Mouse (Mus musculus): ENCODE measurements around the gene Ezr. TPM values are rescaled to one million over a fixed set of nuclear protein-coding genes. Genes with fewer than 3 reads are reported as not detected.

Gene Ezr
- polyA plus RNA-seq, 1 experiment from 2014 or later, result 289 TPM

DNA sequence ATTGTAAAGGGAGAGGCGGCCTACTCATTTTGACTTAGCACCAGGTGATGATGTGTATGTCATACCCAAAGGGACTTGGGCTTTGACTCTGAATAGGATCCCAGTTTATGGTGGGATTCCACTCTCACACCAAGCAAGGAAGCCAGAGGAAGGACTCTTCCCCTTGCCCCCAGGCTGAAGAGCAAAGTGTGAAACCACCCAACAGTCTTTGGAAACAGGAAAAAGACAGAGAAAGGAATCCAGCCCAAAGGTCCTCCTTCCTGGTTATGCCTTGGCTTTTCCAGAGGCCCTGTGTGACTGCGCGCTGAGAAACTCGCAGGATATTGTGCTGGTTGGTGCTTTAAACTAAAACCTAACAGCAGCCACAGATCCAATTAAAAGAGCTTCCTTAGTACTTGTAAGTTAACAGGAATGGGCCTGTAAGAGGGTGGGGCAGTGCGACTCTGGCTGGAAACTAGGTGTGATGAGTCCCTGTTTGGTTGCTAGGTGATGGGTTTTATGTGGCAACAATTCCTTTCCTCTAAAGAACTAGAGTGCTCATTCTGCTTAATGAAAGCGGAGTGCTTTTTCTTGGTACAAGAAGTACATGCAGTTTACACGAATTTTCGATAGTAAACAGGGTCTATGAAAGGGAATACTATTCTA lies 26.1 kb upstream of the Ezr start:
- peak; percentile 72 for DNase-seq (ENCODE audit: low spot score)

DNA sequence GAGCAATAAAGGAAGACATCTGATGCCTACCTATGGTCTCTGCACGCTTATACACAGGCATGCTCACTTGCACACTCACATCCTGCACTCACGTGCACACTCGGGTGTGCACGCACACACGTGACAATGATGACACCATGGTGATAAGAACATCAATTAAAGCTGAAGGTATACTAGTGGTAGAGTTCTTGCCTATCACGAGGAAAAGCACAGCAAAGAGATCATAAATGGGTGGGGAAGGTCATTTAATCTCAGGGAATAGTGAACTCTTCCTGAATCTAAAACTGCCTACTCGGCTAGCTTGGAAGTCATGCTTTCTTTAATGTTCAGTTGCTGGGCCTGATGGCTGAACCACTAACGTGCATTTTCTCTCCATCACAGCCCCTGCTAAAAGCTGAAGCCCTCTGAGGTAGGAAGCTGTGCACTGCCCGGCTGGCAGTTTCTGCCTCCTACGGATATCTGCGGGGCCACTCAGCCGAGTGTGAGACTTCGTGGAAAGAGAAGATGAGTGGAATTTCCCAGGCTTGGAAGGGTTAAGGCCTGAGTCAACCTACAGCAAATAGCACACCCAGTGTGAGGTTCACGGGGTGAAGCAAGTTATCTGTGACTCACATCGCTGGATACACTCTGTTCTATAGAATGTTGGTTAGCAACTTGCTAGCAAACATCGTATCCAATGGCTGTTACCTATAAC lies 25.4 kb upstream of the Ezr start:
- H3K9me3 ChIP-seq (ENCODE audit: control insufficient read depth, low read length), result no peaks in the 10 kb centered on the region
- 58% methylated on average over 16 of the region's 16 CpGs for WGBS
- H3K27me3 ChIP-seq (ENCODE audit: control insufficient read depth, insufficient read depth, low read length), result no peaks in the 10 kb centered on the region
- peaks cover 9% of the 10 kb centered on the region for H3K4me1 ChIP-seq (replicated peaks; ENCODE audit: control insufficient read depth, insufficient read depth)
- H3K4me3 ChIP-seq (ENCODE audit: low read depth, low read length), result no peak overlapping the region
- DNase-seq (ENCODE audit: low spot score) (peak; percentile 79), ATAC-seq (ENCODE audit: low FRiP score, low TSS enrichment) (peak; percentile 92)
- H3K9ac ChIP-seq (ENCODE audit: low read length), result no peak overlapping the region
- TF ChIP-seq CTCF (IDR thresholded peaks at IDR 0.05; ENCODE audit: low read depth), result no peak
- TF ChIP-seq EP300 (optimal IDR thresholded peaks at IDR 0.05), result no peak
- H3K4me2 ChIP-seq (replicated peaks; ENCODE audit: low read depth), result no peak overlapping the region
- no peaks in the 10 kb centered on the region for H3K36me3 ChIP-seq (ENCODE audit: control insufficient read depth, insufficient read depth, low read length)
- H3K27ac ChIP-seq (replicated peaks), result peak overlapping the region; percentile 98

More for the DNA sequence above, 26.1 kb upstream of the Ezr start:
- Histone ChIP-seq H3K27ac (replicated peaks) (peak overlapping the region; percentile 98), H3K9me3 (ENCODE audit: control insufficient read depth, low read length) (no peaks in the 10 kb centered on the region), H3K4me3 (ENCODE audit: low read depth, low read length) (no peak overlapping the region), H3K4me1 (replicated peaks; ENCODE audit: control insufficient read depth, insufficient read depth) (peaks cover 9% of the 10 kb centered on the region), H3K36me3 (ENCODE audit: control insufficient read depth, insufficient read depth, low read length) (no peaks in the 10 kb centered on the region), H3K4me2 (replicated peaks; ENCODE audit: low read depth) (peak overlapping the region; percentile 39; the same call in 1 of the 2 replicates), H3K9ac (ENCODE audit: low read length) (peak overlapping the region; percentile 41; the same call in 1 of the 2 replicates), H3K27me3 (ENCODE audit: control insufficient read depth, insufficient read depth, low read length) (no peaks in the 10 kb centered on the region)
- WGBS, result 61% methylated on average over 8 of the region's 8 CpGs
- peak; percentile 76 for ATAC-seq (ENCODE audit: low FRiP score, low TSS enrichment)
- TF ChIP-seq CTCF (IDR thresholded peaks at IDR 0.05; ENCODE audit: low read depth) (no peak), EP300 (optimal IDR thresholded peaks at IDR 0.05) (no peak)

DNA sequence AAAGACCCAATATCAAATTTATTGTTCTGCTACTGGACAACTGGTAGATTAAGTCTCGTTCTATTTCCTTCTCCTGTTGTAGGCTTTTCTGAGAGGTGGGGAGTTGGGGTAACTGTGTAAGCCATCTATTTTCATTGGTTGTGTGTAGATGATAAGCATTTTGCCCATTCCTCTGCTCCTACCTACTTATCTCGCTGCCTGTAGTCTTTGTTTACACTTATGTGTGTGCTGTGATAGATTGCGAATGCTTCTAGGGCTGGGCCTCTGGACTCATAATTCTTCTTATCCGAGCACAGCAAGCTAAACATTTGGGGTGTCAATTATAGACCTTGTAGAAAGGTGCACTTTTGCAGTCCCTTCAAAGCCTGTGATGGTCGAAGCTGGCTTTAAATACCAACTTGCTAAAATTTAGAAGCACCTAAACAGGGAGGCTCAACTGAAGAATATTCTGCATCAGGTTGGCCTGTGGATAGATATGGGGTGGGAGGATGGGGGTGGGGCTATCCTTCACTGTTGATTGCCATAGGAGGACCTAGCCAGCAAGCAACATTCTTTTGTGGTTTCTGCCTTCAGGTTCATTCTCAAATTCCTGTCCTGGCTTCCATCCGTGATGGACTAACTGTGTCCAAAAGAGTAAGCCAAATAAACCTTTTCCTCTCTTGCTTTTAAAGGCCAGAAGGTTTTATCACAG lies 22.4 kb upstream of the Ezr start:
- 0 out of 2 replicates have a peak, but pooled peaks cover 3% of the 10 kb centered on the region for H3K9me3 ChIP-seq (ENCODE audit: control insufficient read depth, low read length)
- H3K4me3 ChIP-seq (ENCODE audit: low read depth, low read length), result no peak overlapping the region
- no peaks in the 10 kb centered on the region for H3K27me3 ChIP-seq (ENCODE audit: control insufficient read depth, insufficient read depth, low read length)
- DNase-seq (ENCODE audit: low spot score) (peak; percentile 42), ATAC-seq (ENCODE audit: low FRiP score, low TSS enrichment) (peak; percentile 31)
- peaks cover 5% of the 10 kb centered on the region; the same call in 1 of the 2 replicates for H3K4me1 ChIP-seq (replicated peaks; ENCODE audit: control insufficient read depth, insufficient read depth)
- no peak overlapping the region for H3K9ac ChIP-seq (ENCODE audit: low read length)
- no peak overlapping the region for H3K4me2 ChIP-seq (replicated peaks; ENCODE audit: low read depth)
- no peak for TF ChIP-seq CTCF (IDR thresholded peaks at IDR 0.05; ENCODE audit: low read depth)
- TF ChIP-seq EP300 (optimal IDR thresholded peaks at IDR 0.05), result no peak
- 0 out of 2 replicates have a peak overlapping the region, but pooled peaks have one; percentile 45 for H3K27ac ChIP-seq (replicated peaks)
- no peaks in the 10 kb centered on the region for H3K36me3 ChIP-seq (ENCODE audit: control insufficient read depth, insufficient read depth, low read length)
- WGBS, result 16% methylated on average over 6 of the region's 6 CpGs

GRCm38 (mm10) chr17:6804111-6804510 lies 21.5 kb upstream of the Ezr start:
- Histone ChIP-seq H3K4me1 (replicated peaks; ENCODE audit: control insufficient read depth, insufficient read depth) (peaks cover 5% of the 10 kb centered on the region; the same call in 1 of the 2 replicates), H3K27ac (replicated peaks) (no peak overlapping the region), H3K9ac (ENCODE audit: low read length) (no peak overlapping the region), H3K4me3 (ENCODE audit: low read depth, low read length) (no peak overlapping the region), H3K27me3 (ENCODE audit: control insufficient read depth, insufficient read depth, low read length) (no peaks in the 10 kb centered on the region), H3K9me3 (ENCODE audit: control insufficient read depth, low read length) (0 out of 2 replicates have a peak, but pooled peaks cover 3% of the 10 kb centered on the region), H3K36me3 (ENCODE audit: control insufficient read depth, insufficient read depth, low read length) (no peaks in the 10 kb centered on the region), H3K4me2 (replicated peaks; ENCODE audit: low read depth) (no peak overlapping the region)
- TF ChIP-seq EP300 (optimal IDR thresholded peaks at IDR 0.05) (no peak), CTCF (IDR thresholded peaks at IDR 0.05; ENCODE audit: low read depth) (no peak)
- WGBS, result 81% methylated on average over 6 of the region's 6 CpGs
- DNase-seq (ENCODE audit: low spot score) (no peak), ATAC-seq (ENCODE audit: low FRiP score, low TSS enrichment) (no peak)

DNA sequence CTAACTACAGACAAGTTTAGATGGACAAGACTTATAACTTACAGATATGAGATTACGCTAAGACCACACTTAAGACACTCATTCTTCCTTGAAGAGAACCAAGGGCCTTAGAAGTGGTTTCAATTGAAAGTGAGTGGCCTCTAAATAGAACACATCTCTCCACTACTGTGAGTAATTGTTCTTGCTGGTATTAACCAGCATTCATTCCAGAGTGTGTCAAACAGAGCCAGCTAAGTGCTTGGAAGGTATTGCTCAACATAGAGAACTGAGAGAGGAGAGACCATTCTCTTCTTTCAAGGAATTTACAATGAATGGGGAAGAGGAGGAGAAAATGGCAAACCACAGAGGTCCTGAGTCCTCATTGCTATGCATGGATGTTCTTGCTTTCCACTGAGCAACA lies 21.0 kb upstream of the Ezr start:
- peaks cover 5% of the 10 kb centered on the region; the same call in 1 of the 2 replicates for H3K4me1 ChIP-seq (replicated peaks; ENCODE audit: control insufficient read depth, insufficient read depth)
- H3K36me3 ChIP-seq (ENCODE audit: control insufficient read depth, insufficient read depth, low read length), result no peaks in the 10 kb centered on the region
- H3K27ac ChIP-seq (replicated peaks), result no peak overlapping the region
- no peak overlapping the region for H3K4me2 ChIP-seq (replicated peaks; ENCODE audit: low read depth)
- H3K9ac ChIP-seq (ENCODE audit: low read length), result no peak overlapping the region
- no peak for DNase-seq (ENCODE audit: low spot score)
- H3K27me3 ChIP-seq (ENCODE audit: control insufficient read depth, insufficient read depth, low read length), result no peaks in the 10 kb centered on the region
- WGBS, result 98% methylated on average over 1 of the region's 1 CpGs
- no peak for ATAC-seq (ENCODE audit: low FRiP score, low TSS enrichment)
- TF ChIP-seq CTCF (IDR thresholded peaks at IDR 0.05; ENCODE audit: low read depth) (no peak), EP300 (optimal IDR thresholded peaks at IDR 0.05) (no peak)
- H3K9me3 ChIP-seq (ENCODE audit: control insufficient read depth, low read length), result 0 out of 2 replicates have a peak, but pooled peaks cover 3% of the 10 kb centered on the region
- no peak overlapping the region for H3K4me3 ChIP-seq (ENCODE audit: low read depth, low read length)

Measured in stomach, postnatal 0 days (tissue).